Mouse (Mus musculus): ENCODE results near the gene Tmem192.

GRCm38 (mm10) chr8:64923329-64923728, 23.7 kb upstream of the Tmem192 start:
- no peak for TF ChIP-seq CTCF (IDR thresholded peaks at IDR 0.05; ENCODE audit: low read depth, low read length)
- no peak for TF ChIP-seq POLR2A (IDR thresholded peaks at IDR 0.05; ENCODE audit: extremely low read depth, insufficient read depth, low read length)
